Mouse (Mus musculus) bone marrow macrophage, adult 2 months (primary cell): ENCODE results near the gene Tbl3.

ENCODE experiments used
- CTCF ChIP-seq: IDR thresholded peaks from 2 replicates; pipeline ENCODE4 v1.5.1; 2012; ENCODE audit warnings: low read depth, mild to moderate bottlenecking, low read length, moderate library complexity
- POLR2A ChIP-seq: IDR thresholded peaks from 2 replicates; pipeline ENCODE4 v1.6.1; 2012; ENCODE audit warnings: mild to moderate bottlenecking, low read depth, low read length, borderline replicate concordance

GRCm38 (mm10) chr17:24751528-24751927, 44.1 kb upstream of the Tbl3 start:
- TF ChIP-seq CTCF (no peak), POLR2A (no peak)
